Mouse (Mus musculus): ENCODE results near the gene Fam155a. TPM values are rescaled to one million over a fixed set of nuclear protein-coding genes. Genes with fewer than 3 reads are reported as not detected.

The Fam155a gene
- polyA plus RNA-seq, 1 experiment from 2014 or later: 1.0 TPM

DNA sequence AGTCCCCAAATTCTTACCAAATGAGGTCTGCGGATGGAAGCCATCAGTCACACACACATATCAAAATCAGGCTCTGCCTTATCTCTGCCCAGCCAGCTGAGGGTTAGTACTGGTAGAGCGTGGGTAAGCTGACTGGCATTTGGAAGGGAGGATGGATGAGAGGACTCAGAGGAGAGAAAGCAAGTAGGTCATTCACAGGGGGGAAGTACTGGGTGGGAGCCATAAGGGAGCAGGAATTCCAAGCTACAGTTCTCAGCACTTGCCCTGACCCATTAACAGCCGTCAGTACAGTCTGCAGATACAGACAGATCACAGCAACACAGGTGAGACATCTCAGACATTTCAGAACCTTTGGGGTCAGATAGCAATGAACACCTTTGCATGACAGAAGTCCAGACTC is 300.8 kb downstream of the Fam155a start:
- no peak overlapping the region for H3K4me2 ChIP-seq
- H3K4me1 ChIP-seq: no peaks in the 10 kb centered on the region
- WGBS: 78% methylated on average over 3 of the region's 3 CpGs
- no peak overlapping the region for H3K4me3 ChIP-seq
- no peak overlapping the region for H3K27ac ChIP-seq
- H3K27me3 ChIP-seq: no peaks in the 10 kb centered on the region
- no peak for ATAC-seq (ENCODE audit: insufficient number of reproducible peaks, insufficient read depth, low FRiP score, low TSS enrichment, low read depth)
- H3K9ac ChIP-seq: no peak overlapping the region
- H3K36me3 ChIP-seq: no peaks in the 10 kb centered on the region
- H3K9me3 ChIP-seq: no peaks in the 10 kb centered on the region

DNA sequence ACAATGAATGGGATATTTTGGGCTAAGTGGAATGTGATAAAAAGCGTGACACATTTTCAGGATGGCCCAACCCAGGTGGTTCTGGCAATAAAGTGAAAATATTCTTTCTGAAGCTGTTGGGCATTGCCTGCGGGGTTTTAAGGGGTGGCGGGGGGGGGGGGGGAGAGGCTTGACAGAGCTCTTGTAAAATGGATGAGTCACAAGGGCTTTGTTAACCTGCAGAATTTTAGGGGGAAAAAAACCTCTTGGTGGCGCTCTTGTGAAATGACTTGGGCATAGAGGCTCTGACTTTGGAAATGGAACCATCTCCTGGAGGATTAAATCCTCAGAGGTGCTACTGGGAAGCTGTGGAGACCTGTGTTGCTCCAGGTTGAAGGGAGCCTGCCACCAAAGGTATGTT is 309.9 kb downstream of the Fam155a start:
- Histone ChIP-seq H3K4me3 (no peak overlapping the region), H3K9ac (no peak overlapping the region), H3K4me1 (no peaks in the 10 kb centered on the region), H3K27me3 (no peaks in the 10 kb centered on the region), H3K36me3 (no peaks in the 10 kb centered on the region), H3K9me3 (no peaks in the 10 kb centered on the region), H3K4me2 (no peak overlapping the region), H3K27ac (no peak overlapping the region)
- WGBS: 69% methylated on average over 4 of the region's 4 CpGs
- ATAC-seq (ENCODE audit: insufficient number of reproducible peaks, insufficient read depth, low FRiP score, low TSS enrichment, low read depth): no peak

GRCm38 (mm10) chr8:9460707-9461106 is 310.3 kb downstream of the Fam155a start:
- Histone ChIP-seq H3K4me2 (no peak overlapping the region), H3K9me3 (no peaks in the 10 kb centered on the region), H3K27ac (no peak overlapping the region), H3K27me3 (no peaks in the 10 kb centered on the region), H3K4me3 (no peak overlapping the region), H3K4me1 (no peaks in the 10 kb centered on the region), H3K9ac (no peak overlapping the region), H3K36me3 (no peaks in the 10 kb centered on the region)
- 89% methylated on average over 2 of the region's 2 CpGs for WGBS
- no peak for ATAC-seq (ENCODE audit: insufficient number of reproducible peaks, insufficient read depth, low FRiP score, low TSS enrichment, low read depth)

GRCm38 (mm10) chr8:9458614-9459013 is 312.3 kb downstream of the Fam155a start:
- no peaks in the 10 kb centered on the region for H3K27me3 ChIP-seq
- H3K36me3 ChIP-seq: no peaks in the 10 kb centered on the region
- no peak overlapping the region for H3K4me3 ChIP-seq
- H3K27ac ChIP-seq: no peak overlapping the region
- no peaks in the 10 kb centered on the region for H3K4me1 ChIP-seq
- H3K9ac ChIP-seq: no peak overlapping the region
- no peak overlapping the region for H3K4me2 ChIP-seq
- 79% methylated on average over 11 of the region's 11 CpGs for WGBS
- H3K9me3 ChIP-seq: no peaks in the 10 kb centered on the region
- ATAC-seq (ENCODE audit: insufficient number of reproducible peaks, insufficient read depth, low FRiP score, low TSS enrichment, low read depth): no peak

- Histone ChIP-seq H3K27me3 (no peaks in the 10 kb centered on the region), H3K9ac (no peak overlapping the region), H3K9me3 (no peaks in the 10 kb centered on the region), H3K36me3 (no peaks in the 10 kb centered on the region), H3K4me3 (no peak overlapping the region), H3K4me2 (no peak overlapping the region), H3K27ac (no peak overlapping the region), H3K4me1 (no peaks in the 10 kb centered on the region)
- no peak for ATAC-seq (ENCODE audit: insufficient number of reproducible peaks, insufficient read depth, low FRiP score, low TSS enrichment, low read depth)
- WGBS: 77% methylated on average over 4 of the region's 4 CpGs
Measured at GRCm38 (mm10) chr8:9455138-9455537, 315.8 kb downstream of the Fam155a start.

DNA sequence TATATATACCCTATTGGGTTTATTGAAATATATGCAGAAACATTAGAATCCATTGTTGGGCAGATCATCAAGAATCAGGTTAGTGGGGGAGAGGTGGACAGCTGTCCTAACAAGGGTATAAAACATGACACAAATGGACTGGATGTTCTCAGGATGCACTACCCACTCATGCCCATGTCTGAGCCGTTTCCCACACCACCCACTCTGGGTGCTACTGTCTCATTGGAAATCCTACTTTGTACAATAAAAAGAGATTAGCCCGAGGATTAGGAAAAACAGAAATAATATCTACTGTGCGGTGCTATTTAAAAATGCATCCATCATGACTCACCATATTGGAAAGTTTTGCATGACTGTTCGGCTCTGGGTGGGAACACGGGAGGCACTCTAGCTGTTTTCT is 317.2 kb downstream of the Fam155a start:
- Histone ChIP-seq H3K9me3 (no peaks in the 10 kb centered on the region), H3K4me3 (no peak overlapping the region), H3K27ac (no peak overlapping the region), H3K9ac (no peak overlapping the region), H3K27me3 (no peaks in the 10 kb centered on the region), H3K4me1 (no peaks in the 10 kb centered on the region), H3K36me3 (no peaks in the 10 kb centered on the region), H3K4me2 (no peak overlapping the region)
- 85% methylated on average over 5 of the region's 5 CpGs for WGBS
- no peak for ATAC-seq (ENCODE audit: insufficient number of reproducible peaks, insufficient read depth, low FRiP score, low TSS enrichment, low read depth)

GRCm38 (mm10) chr8:9451543-9451942 is 319.4 kb downstream of the Fam155a start:
- 63% methylated on average over 4 of the region's 4 CpGs for WGBS
- H3K27me3 ChIP-seq: no peaks in the 10 kb centered on the region
- H3K27ac ChIP-seq: no peak overlapping the region
- no peak for ATAC-seq (ENCODE audit: insufficient number of reproducible peaks, insufficient read depth, low FRiP score, low TSS enrichment, low read depth)
- H3K36me3 ChIP-seq: no peaks in the 10 kb centered on the region
- no peak overlapping the region for H3K9ac ChIP-seq
- no peak overlapping the region for H3K4me3 ChIP-seq
- no peaks in the 10 kb centered on the region for H3K9me3 ChIP-seq
- H3K4me1 ChIP-seq: no peaks in the 10 kb centered on the region
- H3K4me2 ChIP-seq: no peak overlapping the region

DNA sequence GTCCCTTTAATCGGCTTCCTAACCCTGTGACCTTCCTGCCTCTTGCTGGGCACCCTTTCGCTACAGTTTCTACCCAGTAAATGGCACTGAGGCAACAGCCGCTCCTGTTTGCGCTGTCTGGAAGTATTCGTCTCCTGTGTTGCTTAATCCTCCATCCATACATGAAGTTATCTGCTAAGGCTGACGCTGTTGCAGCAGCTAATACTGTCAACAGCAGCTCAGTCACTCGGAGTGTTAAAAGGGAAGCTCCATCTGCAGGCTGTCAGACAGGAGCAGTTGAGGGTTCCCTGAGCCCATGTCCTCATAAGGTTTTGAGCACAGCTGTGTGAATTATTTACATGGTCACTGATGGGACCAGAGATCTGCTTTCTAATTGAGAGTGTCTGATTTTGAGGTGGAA is 322.3 kb downstream of the Fam155a start:
- no peak for ATAC-seq (ENCODE audit: insufficient number of reproducible peaks, insufficient read depth, low FRiP score, low TSS enrichment, low read depth)
- Histone ChIP-seq H3K4me1 (no peaks in the 10 kb centered on the region), H3K27ac (no peak overlapping the region), H3K36me3 (no peaks in the 10 kb centered on the region), H3K9me3 (no peaks in the 10 kb centered on the region), H3K4me2 (no peak overlapping the region), H3K27me3 (no peaks in the 10 kb centered on the region), H3K4me3 (no peak overlapping the region), H3K9ac (no peak overlapping the region)
- 68% methylated on average over 7 of the region's 7 CpGs for WGBS

DNA sequence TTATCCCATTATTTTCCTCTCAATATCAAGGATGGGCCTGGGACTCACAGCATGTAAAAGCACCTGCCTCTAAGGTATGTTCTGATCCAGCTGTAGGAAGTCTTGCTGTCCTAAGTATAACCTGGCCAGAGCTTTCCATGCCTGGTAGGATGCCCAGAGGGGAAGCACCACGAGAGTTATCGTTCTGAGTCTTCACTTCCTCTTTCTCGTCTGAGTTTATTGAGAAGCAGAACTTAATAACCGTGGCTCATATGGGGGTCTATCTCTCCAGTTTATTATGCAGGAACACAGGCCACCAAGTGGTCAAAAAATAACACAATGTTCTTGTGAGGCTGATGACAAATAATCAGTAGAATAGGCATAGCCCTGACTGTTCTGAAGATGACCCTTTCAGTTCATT is 333.1 kb downstream of the Fam155a start:
- 85% methylated on average over 4 of the region's 4 CpGs for WGBS
- Histone ChIP-seq H3K4me1 (no peaks in the 10 kb centered on the region), H3K36me3 (no peaks in the 10 kb centered on the region), H3K4me2 (no peak overlapping the region), H3K27ac (no peak overlapping the region), H3K9me3 (no peaks in the 10 kb centered on the region), H3K4me3 (no peak overlapping the region), H3K9ac (no peak overlapping the region), H3K27me3 (no peaks in the 10 kb centered on the region)
- ATAC-seq (ENCODE audit: insufficient number of reproducible peaks, insufficient read depth, low FRiP score, low TSS enrichment, low read depth): no peak

- no peaks in the 10 kb centered on the region for H3K27me3 ChIP-seq
- ATAC-seq (ENCODE audit: insufficient number of reproducible peaks, insufficient read depth, low FRiP score, low TSS enrichment, low read depth): no peak
- H3K4me1 ChIP-seq: no peaks in the 10 kb centered on the region
- H3K4me3 ChIP-seq: no peak overlapping the region
- no peaks in the 10 kb centered on the region for H3K9me3 ChIP-seq
- 52% methylated on average over 10 of the region's 10 CpGs for WGBS
- H3K27ac ChIP-seq: no peak overlapping the region
- no peak overlapping the region for H3K9ac ChIP-seq
- H3K4me2 ChIP-seq: no peak overlapping the region
- H3K36me3 ChIP-seq: no peaks in the 10 kb centered on the region
Measured at GRCm38 (mm10) chr8:9435501-9435900, 335.5 kb downstream of the Fam155a start.

DNA sequence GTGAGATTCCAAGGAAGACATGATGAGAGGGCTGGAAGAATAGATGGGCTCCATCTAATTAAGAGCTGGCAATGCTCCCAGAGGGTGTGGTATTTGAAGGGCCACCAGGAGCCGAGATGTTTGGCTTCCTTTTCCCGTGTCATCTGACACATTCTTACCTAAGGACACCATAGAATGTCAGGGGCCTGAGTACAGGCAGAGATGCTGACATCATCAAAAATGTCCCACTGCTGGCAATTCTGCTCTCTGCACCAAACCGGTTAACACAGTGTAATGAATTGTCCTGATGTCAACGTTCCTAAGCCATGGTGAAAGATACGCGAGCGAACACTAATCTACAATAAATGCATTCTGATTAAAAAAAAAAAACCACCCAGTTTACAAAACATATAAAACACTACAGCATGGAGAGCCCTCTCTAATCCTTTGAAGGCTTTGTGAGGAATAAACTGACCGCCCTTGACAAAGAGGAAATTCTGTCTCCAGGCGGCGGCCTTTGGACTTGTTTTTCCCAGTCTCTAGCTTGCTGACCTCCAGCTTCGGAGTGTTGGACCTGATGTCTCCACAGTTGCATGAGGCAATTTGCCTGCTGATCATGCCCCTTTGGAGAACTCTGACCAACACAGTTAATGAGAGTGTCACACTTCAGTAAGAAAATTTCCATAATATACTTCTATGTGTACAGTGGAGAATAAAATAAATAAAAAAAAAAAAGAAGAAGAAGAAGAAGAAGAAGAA is 338.2 kb downstream of the Fam155a start:
- no peak overlapping the region for H3K4me2 ChIP-seq
- H3K4me3 ChIP-seq: no peak overlapping the region
- H3K27me3 ChIP-seq: no peaks in the 10 kb centered on the region
- no peaks in the 10 kb centered on the region for H3K4me1 ChIP-seq
- no peaks in the 10 kb centered on the region for H3K36me3 ChIP-seq
- H3K9me3 ChIP-seq: no peaks in the 10 kb centered on the region
- no peak overlapping the region for H3K9ac ChIP-seq
- no peak for ATAC-seq (ENCODE audit: insufficient number of reproducible peaks, insufficient read depth, low FRiP score, low TSS enrichment, low read depth)
- WGBS: 84% methylated on average over 11 of the region's 11 CpGs
- no peak overlapping the region for H3K27ac ChIP-seq

DNA sequence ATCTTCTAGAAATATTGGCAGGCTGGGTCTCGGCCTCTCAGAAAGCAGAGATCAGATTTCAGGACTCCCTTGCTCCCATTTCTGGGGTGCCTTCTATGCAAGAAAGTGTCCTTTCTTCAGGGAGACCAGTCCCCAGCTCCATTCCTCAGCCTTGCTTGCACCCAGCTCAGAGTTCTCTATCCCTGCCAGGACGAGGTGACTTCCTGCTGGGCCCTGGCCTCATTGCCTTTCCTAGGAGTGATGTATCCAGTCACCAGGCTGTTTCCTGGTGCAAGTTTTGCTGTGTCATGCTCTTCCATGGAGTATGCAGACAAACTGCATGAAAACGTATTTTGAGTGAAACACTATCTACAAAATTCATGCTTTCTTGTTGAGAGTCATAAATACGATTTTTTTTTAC is 342.1 kb downstream of the Fam155a start:
- Histone ChIP-seq H3K9me3 (no peaks in the 10 kb centered on the region), H3K4me2 (no peak overlapping the region), H3K4me3 (no peak overlapping the region), H3K27me3 (no peaks in the 10 kb centered on the region), H3K36me3 (no peaks in the 10 kb centered on the region), H3K9ac (no peak overlapping the region), H3K4me1 (no peaks in the 10 kb centered on the region), H3K27ac (no peak overlapping the region)
- WGBS: 54% methylated on average over 4 of the region's 4 CpGs
- ATAC-seq (ENCODE audit: insufficient number of reproducible peaks, insufficient read depth, low FRiP score, low TSS enrichment, low read depth): no peak
